Mouse (Mus musculus): Measurements from ENCODE around the gene Ssh1.
A peak's percentile ranks its signal among the peaks of the same experiment; 100 is the strongest.

The Ssh1 gene

GRCm38 (mm10) chr5:113964972-113965371, 28.7 kb downstream of the Ssh1 start:
- DNase-seq: no peak

- DNase-seq: no peak
Measured at GRCm38 (mm10) chr5:113961776-113962175, 31.9 kb downstream of the Ssh1 start.

- DNase-seq: no peak
Measured at GRCm38 (mm10) chr5:113960416-113960815, 33.3 kb downstream of the Ssh1 start.

- DNase-seq: no peak
Measured at GRCm38 (mm10) chr5:113959039-113959438, 34.7 kb downstream of the Ssh1 start.

GRCm38 (mm10) chr5:113956510-113956909, 37.2 kb downstream of the Ssh1 start:
- DNase-seq: peak; percentile 85

- no peak for DNase-seq
Measured at GRCm38 (mm10) chr5:113955691-113956090, 38.0 kb downstream of the Ssh1 start.

DNA sequence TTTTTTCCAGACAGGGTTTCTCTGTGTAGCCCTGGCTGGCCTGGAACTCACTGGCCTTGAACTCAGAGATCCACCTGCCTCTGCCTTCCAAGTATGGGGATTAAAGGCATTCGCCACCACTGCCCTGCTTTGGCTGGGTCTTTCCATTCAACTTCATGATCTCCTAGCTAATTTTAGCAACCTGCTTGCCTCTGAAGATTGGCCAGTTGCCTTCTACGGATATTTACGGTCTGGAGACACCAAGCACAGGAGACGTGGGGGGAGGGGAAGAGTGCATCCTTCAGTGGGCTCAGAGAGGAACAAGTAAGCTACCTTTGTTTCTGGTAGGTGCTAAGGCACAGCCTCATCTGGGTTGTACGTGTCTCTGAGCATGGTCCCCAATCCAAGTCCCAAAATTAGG, 38.4 kb downstream of the Ssh1 start:
- DNase-seq: no peak

DNA sequence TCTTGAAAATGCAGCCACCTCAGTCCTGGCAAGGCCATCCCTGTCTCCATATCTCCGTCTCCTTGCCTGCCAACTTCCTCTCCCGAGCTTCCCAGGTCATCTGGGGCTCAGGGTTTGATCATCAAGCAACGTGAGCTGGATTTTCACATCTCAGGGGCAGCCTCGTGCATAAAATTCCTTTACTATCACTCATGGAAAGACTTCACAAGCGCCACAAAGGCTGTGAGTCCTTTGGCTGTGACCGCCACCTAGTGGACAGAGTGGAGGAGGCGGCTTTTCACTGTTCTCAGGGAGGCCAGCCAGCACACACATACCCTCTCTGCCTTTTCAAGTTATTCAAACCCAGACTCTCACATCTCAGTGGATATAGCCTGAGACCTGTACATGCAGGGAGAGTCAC, 39.3 kb downstream of the Ssh1 start:
- DNase-seq: peak; percentile 81

DNA sequence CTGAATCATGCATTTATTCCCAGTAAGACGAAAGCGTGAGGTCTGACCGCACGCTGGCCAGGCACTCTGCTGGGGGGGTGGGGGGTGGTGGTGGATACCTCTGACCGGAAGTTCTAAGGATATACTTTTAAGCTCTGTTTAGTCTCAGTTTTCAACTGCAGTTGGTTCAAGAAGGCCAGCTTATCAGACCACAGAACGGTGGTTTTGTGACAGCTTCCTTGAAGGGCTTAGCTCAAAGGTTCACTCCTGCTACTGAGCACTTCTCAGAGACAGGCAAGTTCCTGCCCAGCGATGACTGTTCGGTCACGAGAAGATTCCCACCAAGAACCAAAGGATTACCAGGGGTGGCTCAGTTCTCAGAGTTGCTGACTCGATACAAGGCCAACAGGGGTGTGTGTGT, 41.2 kb downstream of the Ssh1 start:
- DNase-seq: no peak

DNA sequence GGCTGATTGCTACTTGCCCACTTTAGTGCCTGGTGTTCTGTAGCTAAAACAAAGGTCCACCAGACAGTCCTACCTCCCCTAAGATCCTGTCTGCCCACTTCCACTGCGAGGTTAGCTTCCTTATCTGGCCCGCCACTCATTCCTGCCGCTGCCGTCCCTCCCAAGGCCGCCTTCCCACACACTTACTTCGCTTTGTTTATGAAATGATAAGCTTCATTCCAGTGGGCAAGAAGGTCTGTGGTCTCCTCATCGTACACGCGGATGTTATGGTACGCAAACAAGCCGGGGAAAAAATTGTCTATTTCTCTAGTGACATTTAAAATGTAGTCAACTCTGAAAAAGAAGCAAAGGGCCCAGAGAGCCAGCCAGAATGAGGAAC, 42.0 kb downstream of the Ssh1 start:
- no peak for DNase-seq

DNA sequence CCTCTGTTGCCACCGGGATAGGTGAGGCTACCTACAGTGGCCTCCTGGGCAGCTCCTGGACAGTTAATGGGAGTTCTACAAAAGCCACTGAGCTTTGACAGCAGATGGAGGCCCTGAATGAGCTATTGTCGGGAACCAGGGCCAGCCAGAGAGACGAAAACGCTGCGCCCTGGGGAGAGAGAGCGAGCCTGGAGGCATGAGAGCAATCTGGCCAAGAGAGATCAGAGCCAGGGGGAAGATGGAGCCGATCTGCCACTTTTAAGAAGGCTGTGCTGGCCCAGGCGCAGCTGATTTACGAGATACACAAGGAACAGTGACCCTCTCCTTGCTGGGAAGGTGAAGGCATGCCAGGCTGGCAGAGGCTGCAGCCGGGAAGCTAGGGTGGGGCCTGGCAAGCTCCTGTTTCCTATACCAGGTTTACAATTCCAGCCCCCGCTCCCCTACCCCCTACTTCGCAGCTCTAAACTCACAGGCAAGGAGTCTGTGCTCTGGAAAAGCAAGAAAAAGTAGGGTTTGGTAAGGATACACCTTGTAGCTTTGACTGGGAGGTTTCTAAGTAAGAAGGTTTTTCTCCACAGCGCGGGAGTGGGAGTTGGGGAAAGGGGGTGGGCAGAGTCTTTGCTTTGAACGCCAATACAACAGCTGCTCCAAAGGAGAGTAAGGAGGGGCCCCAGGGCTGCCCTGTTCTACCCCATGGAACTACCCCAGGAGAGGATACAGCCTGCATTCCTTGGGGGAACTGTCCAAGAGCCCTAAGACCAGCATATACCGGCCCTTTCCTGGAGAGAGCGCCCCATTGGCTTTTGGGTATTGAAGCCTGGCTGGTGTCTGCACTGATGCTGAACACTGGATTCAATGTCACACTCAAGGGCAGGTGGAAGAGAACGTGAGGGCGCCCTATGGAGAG, 42.7 kb downstream of the Ssh1 start:
- no peak for DNase-seq

DNA sequence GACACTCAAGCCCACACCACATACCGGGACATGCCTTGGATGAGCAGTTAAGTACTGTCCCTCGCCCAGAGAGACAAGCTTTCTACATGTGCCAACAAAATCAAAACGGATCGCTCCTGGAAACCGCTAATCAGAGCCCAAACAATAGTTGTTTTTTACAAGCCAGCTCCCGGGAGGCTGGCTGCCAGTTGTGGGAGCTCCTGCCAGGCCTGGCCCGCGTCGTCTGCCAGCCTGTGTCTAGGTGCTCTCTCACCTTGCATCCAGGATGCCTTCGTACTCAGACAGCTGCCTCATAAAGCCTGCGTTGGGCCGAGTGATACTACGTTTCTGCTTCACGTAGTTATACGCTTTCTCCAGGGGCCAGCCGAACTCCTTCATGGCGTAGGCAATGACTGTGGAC, 43.6 kb downstream of the Ssh1 start:
- DNase-seq: no peak

- no peak for DNase-seq
Measured at GRCm38 (mm10) chr5:113947280-113947679, 46.4 kb downstream of the Ssh1 start.

- DNase-seq: no peak
Measured at GRCm38 (mm10) chr5:113945126-113945525, 48.6 kb downstream of the Ssh1 start.

GRCm38 (mm10) chr5:113943328-113943727, 50.4 kb downstream of the Ssh1 start:
- DNase-seq: no peak

- DNase-seq: peak; percentile 19
Measured at GRCm38 (mm10) chr5:113942580-113942979, 51.1 kb downstream of the Ssh1 start.

DNA sequence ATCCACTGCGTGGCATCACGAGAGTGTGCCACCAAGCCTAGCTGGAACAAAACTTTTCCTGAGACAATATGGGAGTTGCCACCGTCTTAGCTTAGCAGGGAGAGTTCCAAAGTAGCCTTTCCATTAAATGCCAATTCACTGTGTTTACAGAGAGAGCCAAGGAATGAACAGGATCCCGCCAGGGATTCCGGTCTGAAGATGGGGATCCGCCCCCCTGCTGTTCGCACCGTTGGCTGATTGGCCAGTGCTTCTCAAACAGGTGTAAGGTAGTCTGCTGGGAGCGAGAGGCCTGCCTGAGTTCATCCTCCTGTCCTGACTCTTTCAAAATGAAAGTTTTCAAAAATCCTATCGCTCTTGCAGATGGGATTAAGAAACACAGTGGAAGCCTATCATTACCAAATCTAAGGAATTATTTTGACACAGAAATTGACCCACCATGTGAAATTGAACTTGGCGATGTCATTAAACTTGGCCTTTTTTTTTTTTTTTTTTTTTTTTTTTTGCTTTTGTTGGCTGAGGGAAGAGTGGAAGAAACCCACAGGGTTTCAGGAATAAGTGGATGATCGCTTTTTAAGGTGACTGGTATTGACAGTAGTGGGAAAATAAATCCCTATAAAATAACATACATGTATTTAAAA, 54.3 kb downstream of the Ssh1 start:
- DNase-seq: no peak

DNA sequence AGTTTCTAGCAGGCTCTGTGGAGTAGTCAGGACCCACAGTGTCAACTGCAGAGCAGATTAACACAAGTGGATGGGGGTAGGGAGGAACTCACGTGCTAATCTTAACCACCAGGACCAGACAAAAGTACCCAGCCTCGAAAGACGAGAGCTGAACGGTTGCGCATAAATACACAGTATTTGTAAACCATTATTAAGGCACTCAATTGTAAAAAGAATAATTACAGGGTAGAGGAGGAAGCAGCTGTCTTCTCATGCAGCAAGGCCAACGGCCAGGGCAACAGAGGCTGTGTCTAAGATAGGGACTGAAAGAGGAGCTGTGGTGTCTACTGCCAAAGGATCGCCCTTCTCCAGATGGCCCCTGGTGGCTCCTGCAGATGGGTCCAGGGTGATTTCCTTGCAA, 56.0 kb downstream of the Ssh1 start:
- no peak for DNase-seq

DNA sequence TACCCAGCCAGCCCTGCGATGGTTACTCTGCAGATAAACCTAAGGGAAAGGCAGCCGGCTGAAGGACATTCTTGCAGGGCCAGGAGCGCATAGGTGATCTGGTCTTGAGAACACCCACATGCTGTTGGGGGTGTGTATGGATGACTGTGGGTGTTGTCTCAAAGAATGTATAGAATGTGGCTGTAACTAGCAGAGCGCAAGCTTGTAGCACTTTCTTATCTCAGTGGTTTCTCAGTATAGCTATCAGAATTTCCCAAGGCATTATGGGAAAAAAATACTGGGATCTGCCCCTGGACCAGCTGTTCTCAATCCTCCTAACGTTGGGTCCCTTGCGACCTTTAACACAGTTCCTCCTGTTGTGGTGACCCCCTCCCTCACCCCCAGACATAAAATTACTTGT, 59.8 kb downstream of the Ssh1 start:
- no peak for DNase-seq

DNA sequence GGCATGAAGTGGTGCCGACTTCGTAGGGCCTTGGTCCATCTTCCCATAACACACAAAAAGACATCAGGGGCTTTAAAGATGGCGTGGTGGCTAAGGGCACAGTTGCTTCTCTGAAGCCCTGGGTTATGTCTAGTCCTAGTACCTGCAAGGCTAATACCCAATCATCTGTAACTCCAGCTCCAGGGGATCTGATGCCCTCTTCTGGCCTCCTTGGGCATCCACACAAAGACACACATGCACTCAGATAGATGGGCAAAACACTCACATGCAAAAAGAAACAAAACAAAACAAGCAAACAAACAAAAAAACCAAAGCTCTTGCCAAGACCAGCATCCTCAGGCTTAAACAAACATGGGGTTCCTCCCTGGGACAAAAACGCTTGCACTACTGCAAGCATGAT, 60.2 kb downstream of the Ssh1 start:
- no peak for DNase-seq

GRCm38 (mm10) chr5:113932310-113932709, 61.4 kb downstream of the Ssh1 start:
- DNase-seq: no peak

GRCm38 (mm10) chr5:113930648-113931609, 62.8 kb downstream of the Ssh1 start:
- DNase-seq: peak; percentile 30

- no peak for DNase-seq
Measured at GRCm38 (mm10) chr5:113929950-113930647, 63.6 kb downstream of the Ssh1 start.
